Mouse (Mus musculus) kidney, postnatal 10 days (tissue): Measurements from ENCODE around the gene Kat8.
A peak's percentile ranks its signal among the peaks of the same experiment; 100 is the strongest.

ENCODE experiments used
- DNase-seq: peaks from one replicate; pipeline ENCODE4 v3.0.0; 2021; ENCODE audit warnings: mixed read lengths

The Kat8 gene

DNA sequence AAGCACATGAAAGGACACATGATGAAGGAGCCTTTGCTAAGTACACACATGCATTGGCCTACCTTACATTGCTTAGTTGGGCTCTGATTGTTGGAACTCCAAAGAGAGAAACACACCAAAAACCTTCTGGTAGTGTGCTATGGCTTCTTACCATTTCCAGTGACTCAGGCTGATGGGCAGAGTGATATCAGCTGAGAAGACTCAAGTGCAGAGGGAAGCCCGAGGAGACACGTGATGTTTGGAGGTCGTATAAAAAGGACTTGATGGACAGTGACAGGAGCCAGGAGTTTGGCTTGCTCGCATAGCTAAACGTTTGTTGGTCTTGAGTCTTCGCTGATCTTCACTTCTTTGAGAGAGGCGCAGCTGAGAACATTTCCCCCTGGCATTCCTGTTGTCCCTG is 14.8 kb upstream of the Kat8 start:
- no peak for DNase-seq

DNA sequence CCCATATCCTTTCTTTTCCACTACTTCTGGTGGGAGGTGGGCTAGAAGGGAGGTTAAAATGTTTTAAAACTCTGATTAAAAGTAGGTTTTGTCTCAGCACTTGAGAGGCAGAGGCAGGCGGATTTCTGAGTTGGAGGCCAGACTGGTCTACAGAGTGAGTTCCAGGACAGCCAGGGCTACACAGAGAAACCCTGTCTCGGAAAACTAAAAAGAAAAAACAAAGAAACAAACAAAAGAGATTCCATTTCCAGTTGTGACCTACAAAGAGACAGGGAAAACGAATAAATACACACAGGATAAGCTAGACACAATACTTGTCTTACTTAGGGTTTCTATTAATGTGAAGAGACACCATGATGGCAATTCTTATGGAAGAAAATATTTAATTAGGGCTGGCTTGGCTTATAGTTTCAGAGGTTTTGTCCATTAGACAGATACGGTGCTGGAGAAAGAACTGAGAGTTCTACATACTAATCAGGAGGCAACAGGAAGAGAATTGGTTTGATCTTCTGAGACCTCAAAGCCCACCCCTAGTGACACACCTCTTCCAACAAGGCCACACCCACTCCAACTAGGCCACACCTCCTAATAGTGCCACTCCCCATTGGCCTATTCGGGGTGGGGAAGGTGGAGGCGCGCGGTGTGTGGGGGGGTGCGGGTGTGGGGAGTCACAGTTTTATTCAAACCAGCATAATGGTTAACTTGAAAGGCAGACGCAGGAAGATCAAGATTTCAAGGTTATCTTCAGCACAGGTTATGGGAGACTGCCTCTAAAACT is 13.9 kb upstream of the Kat8 start:
- DNase-seq, result peak; percentile 52

DNA sequence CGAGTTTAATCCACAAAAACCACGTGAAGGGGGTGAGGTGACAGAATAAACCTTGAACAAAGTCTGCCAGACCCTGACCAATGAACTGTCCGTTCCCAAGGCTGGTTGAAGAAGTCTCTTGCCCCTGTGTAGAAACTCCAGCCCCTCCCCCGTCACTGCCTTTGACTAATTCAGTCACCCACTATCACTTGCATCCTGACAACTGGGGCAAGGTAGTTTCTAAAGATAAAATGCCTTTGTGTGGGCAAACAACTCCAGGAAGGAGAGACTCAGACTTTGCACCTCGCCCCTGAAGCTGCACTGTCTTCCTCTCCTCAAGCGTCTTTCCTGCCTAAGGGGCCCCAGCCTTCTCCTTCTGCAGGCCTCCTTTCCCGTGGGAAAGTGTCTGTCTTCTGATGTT is 12.3 kb upstream of the Kat8 start:
- no peak for DNase-seq

DNA sequence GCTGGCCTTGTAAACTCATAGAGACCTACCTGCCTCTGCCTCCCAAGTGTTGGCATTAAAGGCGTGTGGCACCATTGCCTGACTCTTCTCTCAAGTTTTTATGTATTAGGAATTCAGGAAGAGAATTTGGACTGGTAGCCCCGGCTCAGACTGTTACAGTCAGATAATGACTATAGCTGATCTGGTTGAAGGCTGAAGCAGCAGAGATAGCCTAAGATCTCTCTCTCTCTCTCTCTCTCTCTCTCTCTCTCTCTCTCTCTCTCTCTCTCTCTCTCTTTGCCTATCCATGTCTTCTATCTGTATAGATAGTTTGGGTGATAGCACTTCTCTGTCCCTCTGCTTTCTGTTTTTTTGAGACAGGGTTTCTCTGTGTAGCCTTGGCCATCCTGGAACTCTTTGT is 10.5 kb upstream of the Kat8 start:
- no peak for DNase-seq

DNA sequence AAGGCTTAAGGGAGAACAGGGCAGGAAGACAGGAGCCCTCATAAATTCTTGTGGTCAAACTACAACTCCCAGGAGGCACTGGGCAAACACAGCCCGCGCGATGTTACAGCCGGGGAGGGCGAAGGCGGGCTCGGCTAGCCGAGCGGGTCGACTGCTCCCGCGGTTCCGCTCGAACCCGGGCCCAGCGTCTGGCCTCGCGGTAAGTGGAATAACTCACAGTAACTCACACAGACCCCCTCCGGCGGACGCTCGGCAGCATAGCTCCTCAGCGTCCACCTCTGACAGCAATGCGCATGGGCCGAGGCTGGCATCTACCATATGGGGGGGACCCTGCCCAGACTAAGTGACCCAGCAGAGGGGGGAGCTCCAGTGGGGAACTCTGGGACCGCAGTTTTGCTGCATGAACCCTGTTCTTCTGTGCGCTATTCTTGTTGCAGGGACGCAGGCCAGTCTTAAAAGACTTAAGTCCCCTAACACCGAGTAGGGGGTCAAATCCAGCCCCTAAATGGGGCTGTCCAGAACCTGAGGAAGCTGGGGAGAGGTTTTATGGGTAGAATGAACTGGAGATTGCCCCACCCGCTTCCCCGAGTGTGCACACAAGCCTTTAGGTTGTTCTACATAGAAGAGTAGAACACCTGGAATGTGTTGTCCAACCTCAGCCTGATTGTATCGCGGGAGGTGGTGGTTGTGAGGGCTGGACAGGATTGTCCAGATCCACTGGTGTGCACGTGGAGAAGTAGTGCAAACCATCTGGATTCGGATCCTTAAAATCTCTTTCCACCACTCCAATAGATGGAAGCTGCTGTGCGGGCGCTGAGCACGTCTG is 8.1 kb upstream of the Kat8 start, which contains the start of gene Bckdk:
Gene Bckdk, plus strand, starts transcription at position 112 of the 826 bp plus-strand sequence.
- peak; percentile 88 for DNase-seq

DNA sequence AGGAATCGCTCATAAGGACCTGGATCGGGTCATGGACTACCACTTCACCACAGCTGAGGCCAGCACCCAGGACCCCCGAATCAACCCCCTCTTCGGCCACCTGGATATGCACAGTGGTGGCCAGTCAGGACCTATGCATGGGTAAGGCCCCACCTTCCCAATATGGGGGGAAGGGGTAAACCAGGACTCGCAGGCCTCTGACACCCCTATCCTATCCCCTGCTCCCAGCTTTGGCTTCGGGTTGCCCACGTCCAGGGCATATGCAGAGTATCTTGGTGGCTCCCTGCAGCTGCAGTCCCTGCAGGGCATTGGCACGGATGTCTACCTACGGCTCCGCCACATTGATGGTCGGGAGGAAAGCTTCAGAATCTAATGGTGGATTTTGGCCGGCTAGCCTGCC is 4.4 kb upstream of the Kat8 start:
- DNase-seq, result no peak

DNA sequence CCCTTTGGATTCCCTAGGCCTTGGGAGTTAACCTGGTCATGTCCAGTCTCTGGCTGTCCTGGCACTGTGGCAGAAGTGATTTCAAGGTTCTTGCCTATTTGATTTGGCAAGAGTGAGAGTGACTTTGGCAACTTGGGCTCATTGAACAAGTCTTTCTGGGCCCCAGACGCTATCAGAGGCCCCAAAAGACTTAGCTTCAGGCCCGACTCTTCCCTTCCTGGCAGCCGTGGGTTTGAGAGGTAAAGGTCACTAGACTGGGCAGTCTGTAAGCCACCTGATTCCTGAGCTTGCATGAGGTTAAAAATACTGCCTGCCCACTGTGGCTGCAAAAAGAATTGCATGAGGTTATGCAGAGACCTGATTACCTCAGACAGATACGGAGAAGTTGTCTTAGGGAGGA is 3.7 kb upstream of the Kat8 start:
- DNase-seq, result no peak

DNA sequence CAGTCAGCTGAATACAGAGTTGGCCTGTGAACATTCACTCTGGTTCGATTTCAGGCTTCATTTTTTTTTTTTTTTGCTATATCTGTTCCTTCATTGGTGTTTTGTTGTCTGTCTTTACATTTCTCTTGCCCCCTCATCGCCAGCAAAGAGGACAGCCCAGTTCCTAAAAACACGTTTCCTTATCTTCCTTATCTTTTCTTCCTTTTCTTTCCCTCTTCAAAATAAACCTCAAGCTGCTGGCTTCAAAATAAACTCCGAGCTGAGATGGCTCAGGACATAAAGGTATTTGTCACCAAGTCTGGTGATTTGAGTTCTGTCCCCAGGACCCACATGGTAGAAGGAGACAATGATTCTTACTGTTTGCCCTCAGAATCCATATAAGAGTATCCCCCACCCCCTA is 622 bp downstream of the Kat8 start:
- DNase-seq, result no peak

DNA sequence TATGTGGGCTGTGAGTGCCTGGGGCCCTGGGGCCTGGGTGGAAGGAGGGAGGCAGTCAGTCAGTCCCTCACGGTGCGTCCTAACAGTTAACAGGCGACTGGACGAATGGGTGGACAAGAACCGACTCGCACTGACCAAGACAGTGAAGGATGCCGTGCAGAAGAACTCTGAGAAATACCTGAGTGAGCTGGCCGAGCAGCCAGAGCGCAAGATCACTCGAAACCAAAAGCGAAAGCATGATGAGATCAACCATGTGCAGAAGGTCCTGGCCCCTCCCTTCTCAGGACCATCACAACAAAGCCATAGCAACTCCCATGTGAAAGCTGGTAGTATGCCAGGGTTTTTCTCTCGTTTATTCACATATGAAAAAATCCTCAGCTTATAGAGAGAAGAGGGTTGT is 3.0 kb downstream of the Kat8 start:
- no peak for DNase-seq

DNA sequence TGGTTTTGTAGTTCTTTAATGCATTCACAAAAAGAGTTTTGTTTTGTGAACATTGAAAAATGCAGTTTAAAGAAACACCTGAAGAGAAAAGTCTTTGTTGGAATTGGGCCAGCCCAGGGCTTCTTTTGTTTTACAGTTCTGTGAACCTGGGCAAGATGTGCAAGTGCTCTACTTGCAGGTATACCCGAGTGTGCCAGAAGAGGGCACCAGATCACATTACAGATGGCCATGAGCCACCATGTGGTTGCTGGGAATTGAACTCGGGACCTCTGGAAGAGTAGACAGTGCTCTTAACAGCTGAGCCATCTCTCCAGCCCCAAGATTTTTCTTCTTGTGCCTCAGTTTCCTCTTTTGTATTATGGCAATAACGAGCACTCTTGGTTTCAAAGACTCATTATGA is 5.9 kb downstream of the Kat8 start:
- peak; percentile 81 for DNase-seq

DNA sequence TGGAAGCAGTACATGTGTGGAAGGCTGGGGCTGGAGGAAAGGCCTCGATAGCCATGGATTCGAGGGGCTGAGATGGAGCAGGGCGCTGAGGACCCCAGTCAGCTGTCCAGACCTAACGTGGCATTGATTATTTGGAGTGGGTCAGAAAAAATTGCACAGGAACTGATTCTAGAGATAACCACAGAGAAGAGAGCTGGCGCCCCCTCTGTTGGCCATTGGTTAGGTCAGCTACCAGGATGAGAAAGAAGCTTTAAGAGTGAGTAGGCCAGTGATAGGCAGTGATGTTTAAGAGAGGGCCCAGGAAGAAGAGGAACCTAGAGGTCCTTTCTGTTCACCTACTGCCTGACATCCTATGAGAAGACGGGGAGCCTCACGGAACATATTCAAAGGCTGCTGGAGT is 7.0 kb downstream of the Kat8 start:
- peak; percentile 63 for DNase-seq

DNA sequence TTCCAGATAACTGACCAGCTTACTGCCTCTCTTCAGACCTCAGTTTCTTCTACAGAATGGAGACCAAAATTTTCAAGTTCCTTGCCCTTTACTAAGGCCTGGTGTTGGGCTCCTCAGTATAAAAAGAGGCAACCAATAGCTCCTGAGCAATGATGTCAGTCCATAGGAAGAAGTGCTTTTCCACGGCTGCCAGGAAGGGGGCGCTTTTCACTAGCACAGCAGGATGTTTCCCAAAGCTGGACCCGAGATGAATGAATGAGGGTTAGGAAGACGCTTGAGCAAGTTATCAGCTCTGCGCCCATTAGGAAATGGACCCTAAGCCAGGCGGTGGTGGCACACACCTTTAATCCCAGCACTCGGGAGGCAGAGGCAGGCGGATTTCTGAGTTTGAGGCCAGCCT is 9.2 kb downstream of the Kat8 start:
- DNase-seq, result peak; percentile 65

DNA sequence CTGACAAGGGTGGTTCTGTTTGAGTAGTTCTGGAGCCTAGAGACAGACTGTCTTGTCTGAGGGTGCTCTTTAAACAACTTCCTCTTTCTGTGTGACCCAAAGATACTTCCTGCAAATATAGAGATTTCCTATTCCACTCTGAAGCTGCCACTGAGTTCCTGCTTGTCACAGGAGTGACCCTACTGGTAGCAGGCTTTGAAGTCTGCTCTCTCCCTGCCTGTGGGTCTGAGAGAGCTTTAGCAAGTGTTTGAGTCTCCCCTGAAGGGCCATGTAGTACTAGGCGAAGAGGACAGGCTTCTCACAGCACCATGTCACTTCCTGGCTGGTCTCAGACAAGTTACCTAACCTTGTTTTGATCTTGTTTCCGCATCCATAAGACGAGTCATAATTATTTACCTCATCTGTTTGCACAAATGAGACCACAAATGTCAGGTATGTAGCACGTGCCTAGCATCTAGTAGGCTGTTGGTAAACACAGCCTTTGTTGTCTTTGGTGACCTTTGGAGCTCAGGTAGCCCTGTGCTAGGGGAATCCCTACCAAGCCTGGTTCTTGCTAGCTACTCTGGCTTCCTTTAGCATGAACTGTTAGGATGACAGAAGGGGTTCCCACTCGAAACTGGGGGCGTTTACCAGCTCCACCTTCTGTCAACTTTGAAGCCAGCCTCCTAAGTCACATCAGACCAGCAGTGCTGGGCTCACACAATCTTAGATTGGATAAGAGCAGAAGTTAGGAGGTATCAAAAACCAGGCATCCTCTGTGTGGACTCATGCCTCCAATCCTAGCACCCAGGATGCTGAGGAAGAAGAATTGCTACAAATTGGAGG is 10.3 kb downstream of the Kat8 start:
- no peak for DNase-seq

DNA sequence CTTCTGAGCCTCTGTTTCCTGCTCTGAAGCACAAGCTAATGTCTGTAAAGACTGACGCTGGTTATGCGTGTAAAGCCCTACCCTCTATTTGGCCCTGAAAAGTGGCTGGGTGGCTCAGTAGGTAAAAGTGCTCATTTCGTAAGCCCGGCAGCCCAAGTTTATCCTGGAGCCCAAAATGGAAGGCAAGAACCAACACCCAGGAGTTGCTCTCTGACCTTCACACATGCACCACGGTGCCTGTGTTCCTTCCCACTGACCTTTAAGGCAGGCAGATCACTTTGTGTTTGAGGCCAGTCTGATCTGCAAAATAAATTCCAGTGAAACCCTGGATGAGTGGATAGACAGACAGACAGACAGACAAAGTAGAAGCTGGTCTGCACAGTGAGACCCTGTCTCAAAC is 11.4 kb downstream of the Kat8 start:
- no peak for DNase-seq

DNA sequence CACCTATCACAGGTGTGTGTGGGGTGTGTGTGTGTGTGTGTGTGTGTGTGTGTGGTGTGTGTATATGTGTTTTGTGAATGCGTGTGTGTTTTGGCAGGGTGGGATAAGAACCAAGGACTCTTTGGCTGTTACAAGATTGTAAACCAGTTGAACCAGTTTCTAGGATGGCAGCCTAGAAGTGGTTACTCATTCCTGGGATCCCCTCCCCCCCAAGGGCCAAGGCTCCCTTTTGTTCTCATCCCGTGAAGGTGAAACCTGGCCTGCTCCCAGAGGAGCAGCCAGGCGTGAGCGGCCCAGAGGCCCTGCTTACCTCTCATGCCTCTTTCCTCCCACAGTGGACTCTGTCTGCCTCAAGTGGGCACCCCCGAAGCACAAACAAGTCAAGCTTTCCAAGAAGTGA is 12.9 kb downstream of the Kat8 start:
- peak; percentile 89 for DNase-seq

DNA sequence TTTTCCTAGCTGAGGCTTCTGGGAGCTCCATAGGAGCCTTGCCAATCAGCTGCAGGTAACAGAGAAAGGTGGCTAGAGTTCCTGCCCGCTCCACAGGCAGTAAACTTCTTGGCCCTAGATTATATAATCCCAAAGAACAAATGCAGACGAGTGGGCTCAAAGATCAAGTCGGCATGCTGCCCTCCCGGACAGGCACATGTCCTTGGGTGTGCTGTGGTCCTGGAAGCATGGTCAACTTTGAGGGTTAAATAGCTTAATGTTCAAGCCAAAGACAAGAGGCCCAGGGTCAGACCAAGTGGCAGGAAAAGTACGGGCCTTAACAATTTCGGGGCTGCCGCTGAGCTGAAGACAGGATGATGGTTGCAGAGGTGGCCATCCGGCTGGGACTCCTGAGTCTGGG is 13.8 kb downstream of the Kat8 start:
- DNase-seq, result peak; percentile 67

DNA sequence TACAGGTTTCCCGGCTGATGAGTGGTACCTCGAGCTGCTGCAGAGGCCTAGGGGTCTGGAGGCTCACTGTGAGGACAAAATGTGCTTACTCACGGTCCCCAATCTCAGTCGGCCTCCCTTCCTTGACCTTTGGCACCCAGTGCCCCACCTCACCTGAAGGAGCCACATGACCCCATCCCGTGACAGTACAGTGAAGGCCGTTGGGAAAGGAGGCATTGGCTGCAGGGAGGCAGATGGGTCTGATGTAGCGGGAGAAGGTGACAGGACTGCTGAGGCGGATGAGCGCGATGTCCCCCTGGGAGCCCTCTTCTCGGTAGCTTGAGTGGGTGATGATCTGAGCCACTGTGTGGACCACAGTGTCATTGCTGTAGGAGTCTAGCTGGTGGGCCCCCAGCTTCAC is 14.5 kb downstream of the Kat8 start:
- peak; percentile 56 for DNase-seq

DNA sequence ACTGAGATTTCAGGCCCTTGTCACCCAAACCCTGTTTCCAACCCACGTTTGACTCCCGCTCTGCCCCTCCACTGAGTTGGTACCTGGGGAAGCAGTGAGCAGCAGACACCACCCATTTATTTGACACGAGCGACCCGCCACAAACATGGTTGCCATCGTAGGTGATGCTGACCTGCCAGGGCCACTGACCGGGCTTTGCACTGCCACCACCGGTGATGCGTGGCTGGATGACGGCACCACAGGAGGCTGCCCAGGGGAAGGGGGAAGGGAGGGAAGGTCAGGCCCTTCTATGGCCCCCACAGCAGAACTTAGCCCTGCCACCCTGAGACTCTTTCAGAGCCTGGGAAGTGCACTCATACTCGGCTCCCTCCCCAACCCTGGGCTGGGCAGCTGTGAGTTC is 15.4 kb downstream of the Kat8 start:
- no peak for DNase-seq

DNA sequence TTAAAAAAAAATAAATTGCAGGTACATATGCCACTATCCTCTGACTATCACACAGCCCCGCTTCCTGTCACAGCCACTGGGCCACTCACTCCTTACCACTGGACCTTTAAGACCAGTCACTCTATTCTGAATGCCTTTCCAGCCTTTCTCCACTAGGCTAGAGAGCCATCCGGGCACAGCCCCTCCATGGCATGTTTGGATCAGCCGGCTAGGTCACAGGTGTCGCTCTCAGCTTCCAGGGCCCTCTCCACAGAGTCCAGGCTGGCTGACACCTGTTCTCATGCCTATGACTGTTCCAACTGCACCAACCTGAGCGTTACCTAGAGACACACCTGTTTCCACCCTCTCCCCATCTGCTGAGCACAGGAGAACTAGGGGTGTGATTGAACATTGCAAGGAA is 16.3 kb downstream of the Kat8 start:
- DNase-seq, result peak; percentile 61

DNA sequence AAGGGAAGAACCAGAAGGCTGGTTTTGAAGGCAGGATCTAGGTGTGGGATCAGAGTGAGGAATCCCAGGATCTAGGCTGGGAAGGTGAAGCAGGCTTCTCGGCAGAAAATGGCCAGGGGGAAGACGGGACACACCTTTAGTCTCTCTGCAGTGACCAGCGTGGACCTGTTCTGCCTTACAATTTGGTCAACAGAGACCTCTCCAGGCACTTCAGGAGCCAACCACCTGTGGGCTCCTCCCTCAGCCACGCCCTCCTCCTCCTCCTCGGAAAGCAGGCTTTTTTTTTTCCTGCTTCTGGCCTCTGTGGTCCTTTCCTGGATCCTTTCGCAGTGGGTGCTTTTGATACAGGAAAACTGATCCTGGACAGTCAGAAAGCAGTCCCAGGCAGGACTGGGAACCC is 17.6 kb downstream of the Kat8 start, which contains the start of gene Prss8:
Gene Prss8, minus strand, starts transcription at position 182 of the 400 bp plus-strand sequence.
- DNase-seq, result peak; percentile 90

DNA sequence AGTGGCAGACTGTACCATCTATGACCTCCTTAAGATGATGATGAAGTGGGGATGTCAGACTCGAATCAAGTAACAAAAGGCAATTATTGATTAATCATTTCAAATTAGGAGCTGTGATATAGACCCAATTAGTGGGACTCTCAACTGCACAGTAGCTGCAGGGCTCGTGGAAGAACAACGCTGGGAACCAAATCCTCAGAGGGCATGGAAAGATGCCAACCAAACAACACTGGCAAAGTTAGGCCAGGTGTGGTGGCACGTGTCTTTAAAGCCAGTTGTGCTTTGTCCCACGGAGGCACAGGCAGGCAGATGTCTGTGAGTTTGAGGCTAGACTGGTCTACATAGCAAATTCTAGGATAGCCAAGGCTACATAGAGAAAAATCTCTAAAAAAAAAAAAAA is 18.3 kb downstream of the Kat8 start:
- no peak for DNase-seq

DNA sequence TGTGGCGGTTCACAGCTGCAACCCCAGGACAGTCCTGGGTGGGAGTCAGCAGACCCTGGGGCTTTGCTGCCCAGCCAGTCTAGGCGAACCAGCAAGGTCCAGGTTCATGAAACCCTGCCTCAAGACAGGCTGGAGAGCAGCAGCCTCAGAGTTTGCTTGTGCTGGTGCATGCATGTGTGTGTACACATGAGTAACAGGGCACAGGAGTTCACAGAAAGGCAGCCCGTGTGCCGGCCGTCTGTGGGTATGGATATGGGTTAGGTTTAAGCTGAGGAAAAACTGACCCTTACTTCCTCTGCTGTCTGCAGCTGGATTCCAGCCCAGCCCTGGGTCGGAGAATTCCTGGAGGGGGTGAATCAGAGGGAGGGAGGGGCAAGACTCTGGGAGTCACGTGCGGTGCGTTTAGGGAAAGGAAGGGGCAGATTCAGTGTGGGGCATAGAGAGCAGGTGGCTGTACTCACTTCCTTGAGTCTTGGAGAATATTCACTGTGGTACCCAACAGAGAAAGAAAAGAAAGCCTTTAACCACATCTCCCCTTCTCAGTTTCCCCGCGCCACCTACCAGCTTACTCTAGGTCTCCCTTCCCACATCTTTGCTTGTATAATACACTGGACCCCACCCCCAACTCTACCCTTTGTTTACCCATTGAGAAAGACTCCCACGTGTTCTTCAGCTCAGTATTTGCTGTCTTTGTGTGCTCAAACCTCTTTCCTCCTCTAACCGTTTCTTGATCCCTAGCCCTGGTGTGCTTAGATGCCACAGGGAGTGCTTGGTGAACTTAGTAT is 19.2 kb downstream of the Kat8 start:
- DNase-seq, result peak; percentile 83
